Mouse (Mus musculus): ENCODE data around the gene Aebp2.

DNA sequence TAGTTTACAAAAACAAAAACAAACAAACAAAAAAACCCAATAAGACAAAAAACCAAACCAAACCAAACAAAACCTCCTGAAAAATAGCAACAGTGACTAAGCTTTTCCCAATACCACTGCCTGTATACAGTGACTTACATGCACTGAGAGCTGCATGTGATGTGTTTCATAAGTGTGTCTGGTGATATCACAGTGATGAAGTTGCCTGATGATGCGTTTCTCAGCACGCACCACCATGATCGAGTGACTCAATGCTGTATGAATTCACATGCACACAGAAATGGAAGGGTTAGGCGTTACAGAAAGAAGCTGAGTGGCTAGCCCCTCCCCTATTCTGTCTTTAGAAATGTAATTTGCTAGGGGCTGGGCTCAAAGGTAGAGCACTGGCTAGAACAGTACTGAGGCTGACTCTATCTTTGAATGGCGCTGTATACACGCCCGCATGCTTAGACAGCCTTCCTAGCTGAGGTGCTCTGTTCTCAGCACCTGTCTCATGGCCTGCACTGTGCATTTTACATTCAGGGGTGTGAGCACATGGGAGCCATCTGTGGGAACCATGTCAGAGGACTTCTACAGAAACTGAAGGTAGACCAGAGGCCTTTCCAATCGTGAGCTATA lies 44.9 kb downstream of the Aebp2 start:
- TF ChIP-seq MEF2A (IDR thresholded peaks at IDR 0.05; ENCODE audit: extremely low read depth, insufficient replicate concordance, low read depth, low read length, poor library complexity, severe bottlenecking) (no peak), ZC3H11A (IDR thresholded peaks at IDR 0.05; ENCODE audit: low read depth, low read length) (no peak), ZNF384 (IDR thresholded peaks at IDR 0.05; ENCODE audit: low read depth, low read length) (no peak), CTCF (IDR thresholded peaks at IDR 0.05 in 2 of 3, conservative IDR thresholded peaks at IDR 0.05 in 1 of 3; ENCODE audit: control insufficient read depth in 1 of 3, insufficient read depth in 1 of 3, low read depth in 2 of 3, low read length in 3 of 3, poor library complexity in 1 of 3, severe bottlenecking in 1 of 3) (no peak), MAFK (IDR thresholded peaks at IDR 0.05; ENCODE audit: borderline replicate concordance, low read depth, low read length) (no peak), EP300 (IDR thresholded peaks at IDR 0.05; ENCODE audit: low read depth in 1 of 2, low read length in 2 of 2) (no peak), POLR2A (IDR thresholded peaks at IDR 0.05; ENCODE audit: control insufficient read depth in 1 of 2, insufficient read depth in 1 of 2, low read depth in 1 of 2, low read length in 2 of 2, poor library complexity in 1 of 2) (no peak), ZMIZ1 (IDR thresholded peaks at IDR 0.05; ENCODE audit: low read depth, low read length) (no peak), CHD2 (IDR thresholded peaks at IDR 0.05; ENCODE audit: low read length) (no peak), HCFC1 (IDR thresholded peaks at IDR 0.05; ENCODE audit: low read depth, low read length) (no peak)

Data from MEL (cell line).